Mouse (Mus musculus) lung, postnatal 0 days (tissue): ENCODE measurements around the gene Rps2.

Experiments used
- CTCF ChIP-seq: IDR thresholded peaks from 2 replicates; pipeline ENCODE4 v1.5.1; 2016; ENCODE audit warnings: antibody characterized with exemption, mild to moderate bottlenecking
- EP300 ChIP-seq: IDR thresholded peaks from 2 replicates; pipeline ENCODE4 v1.6.1; 2016; ENCODE audit warnings: antibody characterized with exemption, mild to moderate bottlenecking, control low read depth

GRCm38 (mm10) chr17:24689251-24690081 is 28.4 kb upstream of the Rps2 start, which contains the start of gene Syngr3:
- TF ChIP-seq CTCF, result no peak
- TF ChIP-seq EP300, result no peak
